Mouse (Mus musculus) retina, postnatal 7 days (tissue): ENCODE measurements around the gene Trib2.

ENCODE experiments used
- DNase-seq: peaks from one replicate; pipeline ENCODE4 v3.0.0-alpha.2; 2012; ENCODE audit warnings: low read depth, low spot score

The Trib2 gene

DNA sequence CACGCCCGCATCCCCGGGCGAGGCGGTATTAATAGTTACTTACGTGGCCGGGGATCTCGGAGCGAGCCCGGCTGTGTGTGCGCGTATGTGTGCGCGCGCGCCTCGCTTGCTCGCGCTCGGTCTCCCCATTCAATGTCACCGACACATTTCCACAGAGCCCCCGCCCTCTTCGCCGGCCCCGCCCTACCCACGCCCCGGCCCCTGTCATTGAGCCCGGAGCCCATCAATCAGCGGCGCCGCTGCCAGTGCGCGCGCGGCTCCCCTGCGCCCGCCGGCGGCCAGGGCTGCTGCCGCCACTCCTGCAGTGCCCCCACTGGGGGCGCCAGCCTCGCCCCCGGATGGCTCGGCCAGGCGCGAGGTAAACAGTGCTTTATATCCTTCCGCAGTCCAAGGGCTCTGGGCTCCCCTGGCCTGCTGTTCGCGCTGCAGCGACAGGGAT is at the start of gene Trib2:
Gene Trib2, minus strand, starts transcription at position 183 of the 439 bp plus-strand sequence.
- peak; percentile 92 for DNase-seq

DNA sequence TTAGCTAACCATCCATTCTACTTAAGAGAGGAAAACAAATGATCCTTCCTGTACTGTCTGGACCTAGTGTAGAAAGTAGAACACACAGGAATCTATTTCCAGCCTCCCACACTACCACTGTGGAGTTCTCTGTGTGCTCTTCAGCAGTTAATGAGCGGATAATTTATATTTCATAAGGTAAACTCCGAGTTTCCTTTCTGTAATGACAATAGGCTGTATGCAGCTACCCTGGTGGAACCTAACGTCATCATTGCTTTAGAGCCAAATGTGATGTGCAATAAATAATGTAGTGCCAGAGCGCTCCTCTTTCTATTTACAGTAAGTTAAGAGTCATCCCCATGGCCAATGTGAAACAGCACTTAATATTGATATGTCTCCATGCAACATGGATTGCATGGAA is 41.3 kb upstream of the Trib2 start:
- no peak for DNase-seq

DNA sequence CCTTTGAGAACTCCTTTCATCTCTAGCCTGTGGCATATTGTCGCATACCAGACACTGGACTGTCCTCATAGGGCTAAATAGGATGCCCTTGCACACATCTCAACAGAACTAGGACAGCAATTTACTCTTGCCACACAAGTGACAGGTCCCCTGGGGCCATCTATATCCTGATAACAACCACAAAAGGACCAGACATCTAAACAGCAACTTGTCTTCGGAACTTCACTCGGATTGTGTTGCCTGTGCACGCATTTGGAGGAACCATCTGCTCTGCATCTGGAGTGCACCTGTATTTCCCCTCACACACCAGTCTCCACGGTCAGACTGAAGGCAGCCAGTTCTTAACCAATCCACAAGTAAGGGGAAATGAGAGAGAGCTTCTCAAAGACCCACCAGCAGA is 39.2 kb upstream of the Trib2 start:
- no peak for DNase-seq

DNA sequence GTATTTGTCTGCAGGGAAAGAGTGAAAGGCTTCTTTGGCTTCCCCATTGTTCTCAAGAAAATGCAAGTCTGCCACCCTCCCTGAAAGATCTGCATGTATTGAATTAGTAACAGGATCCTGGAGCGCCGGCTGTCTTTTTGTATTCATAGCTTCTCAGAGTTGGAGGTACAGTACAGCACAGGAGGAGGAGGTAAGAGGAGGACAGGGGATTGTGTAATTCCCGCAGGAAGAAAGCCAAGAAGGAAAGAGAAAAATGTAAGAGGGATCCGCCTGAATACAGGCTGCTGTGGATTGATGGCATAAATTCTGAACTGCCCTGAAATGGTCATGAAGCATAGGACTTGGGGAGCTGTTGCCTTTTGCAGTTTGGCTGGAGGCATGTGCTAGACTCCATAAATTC is 36.1 kb upstream of the Trib2 start:
- no peak for DNase-seq

DNA sequence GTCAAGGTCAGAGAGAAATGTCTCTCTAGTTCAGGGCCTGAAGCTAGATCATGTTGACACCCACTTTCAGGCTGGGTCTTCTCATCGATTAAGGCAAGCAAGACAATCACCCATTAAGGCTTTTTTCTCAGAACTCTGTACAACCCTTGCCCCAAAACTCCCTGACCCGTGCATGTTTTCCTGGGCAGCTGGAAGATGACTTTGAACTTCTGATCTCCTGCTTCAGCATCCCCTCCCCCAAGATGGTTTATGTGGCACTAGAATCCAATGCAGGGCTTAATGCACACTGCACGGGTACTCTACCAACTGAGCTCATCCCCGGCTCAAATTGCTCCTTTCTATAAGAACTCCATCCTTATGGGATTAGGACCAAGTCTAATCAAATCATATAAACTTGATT is 35.3 kb upstream of the Trib2 start:
- DNase-seq, result no peak

DNA sequence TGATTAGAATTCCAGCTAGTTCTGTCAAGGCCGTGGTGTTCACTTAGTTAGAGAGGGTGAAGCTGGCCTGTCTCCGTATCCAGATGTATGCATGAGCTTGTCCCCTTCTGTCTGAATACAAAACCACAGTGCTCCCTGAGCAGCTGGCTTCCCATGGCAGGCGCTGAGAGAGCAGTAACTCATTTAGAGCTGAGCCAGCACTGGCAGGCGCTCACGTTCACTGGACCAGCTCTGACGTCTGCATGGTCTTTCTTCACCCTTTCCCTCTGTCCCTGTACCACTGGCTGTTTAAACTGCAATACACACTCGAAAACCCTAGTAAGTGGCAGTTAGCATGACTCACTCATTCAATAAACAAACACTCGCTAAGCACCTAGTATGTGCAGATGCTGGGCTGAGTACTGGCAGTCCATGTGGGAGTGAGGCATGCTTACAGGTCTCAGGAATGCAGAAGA is 33.7 kb upstream of the Trib2 start:
- DNase-seq, result no peak

DNA sequence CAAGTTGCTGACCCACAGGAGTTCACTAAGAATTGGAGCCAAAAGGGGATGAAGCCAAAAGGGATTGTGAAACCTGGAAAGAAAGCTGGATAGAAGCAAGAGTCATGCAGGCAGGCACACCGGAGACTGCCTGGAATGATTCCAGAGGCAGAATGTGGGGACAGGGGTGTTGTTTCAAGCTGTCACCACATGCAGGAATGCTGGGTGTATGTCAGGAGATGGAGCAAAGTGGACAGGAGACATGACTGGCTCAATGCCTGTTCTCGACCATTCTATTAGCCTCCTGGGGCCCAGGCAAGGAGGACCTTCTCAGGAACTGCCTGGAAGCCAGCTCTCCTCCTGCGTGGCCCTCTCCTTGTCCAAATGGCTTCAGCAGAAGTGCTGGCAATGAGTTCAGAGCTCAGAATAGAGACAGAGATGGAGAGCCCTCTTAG is 33.2 kb upstream of the Trib2 start:
- DNase-seq, result no peak

DNA sequence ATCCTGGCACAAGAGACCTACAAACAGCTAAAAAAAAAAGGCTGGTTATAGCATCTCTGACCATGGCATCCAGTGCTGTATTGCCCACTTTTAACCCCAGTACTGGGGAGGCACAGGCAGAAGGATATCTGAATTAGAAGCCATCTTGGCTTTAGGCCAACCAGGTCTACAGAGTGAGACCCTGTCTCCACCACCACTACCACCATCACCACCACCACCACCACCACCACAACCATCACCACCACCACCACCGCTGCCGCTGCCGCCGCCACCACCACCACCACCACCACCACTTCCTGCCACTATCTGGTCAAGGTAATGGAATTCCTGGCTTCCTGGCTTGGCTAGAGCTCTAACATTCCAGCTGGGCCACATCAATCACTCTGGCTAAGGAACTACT is 31.7 kb upstream of the Trib2 start:
- DNase-seq, result no peak

DNA sequence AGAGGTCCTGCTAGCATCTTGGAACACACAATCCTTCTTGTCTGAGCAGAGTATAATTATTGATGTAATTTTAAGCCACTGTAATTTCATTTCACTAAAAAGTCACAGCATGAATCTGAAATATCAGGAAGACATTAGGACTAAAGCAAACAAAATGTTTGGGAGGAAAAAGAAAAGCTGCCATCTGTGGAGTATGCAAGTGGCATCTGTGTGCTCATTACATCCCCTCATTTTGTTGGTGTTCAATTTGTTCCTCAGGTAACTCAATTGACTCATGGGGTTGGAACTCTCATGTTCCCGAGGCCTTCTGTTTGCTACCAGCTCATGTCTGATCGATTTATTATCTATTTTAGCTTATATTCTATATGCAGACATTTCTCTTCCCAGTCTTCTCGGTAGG is 28.0 kb upstream of the Trib2 start:
- no peak for DNase-seq

DNA sequence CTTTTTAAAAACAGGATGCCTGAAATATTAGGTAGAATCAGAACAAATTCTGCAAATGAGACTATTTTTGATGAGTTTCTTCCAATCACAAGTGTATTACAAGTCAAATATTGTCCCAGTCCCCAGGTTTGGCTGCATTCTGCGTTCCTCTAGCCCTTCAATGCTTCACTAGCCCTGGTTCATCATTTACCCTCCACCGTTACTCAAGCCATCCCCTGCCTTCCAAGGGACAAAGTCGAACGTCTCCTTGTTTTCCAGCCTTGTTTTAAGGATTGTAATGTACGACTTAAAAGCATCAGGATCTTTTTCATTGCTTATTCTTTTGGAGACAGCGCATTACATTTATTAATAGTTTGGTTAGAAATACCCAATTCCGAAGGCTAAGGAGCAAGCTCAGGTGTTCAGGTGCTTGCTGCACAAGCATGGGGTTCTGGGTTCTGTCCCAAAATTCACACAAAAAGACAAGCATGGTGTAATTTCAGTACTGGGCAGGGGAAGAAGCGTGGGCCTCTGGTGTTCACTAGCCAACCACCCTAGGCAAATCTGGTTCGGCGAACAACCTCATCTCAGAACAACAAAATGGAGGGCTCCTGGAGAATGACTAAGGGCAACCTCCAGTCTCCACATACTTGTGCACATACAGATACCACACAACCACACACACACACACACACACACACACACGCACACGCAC is 24.3 kb upstream of the Trib2 start:
- no peak for DNase-seq

DNA sequence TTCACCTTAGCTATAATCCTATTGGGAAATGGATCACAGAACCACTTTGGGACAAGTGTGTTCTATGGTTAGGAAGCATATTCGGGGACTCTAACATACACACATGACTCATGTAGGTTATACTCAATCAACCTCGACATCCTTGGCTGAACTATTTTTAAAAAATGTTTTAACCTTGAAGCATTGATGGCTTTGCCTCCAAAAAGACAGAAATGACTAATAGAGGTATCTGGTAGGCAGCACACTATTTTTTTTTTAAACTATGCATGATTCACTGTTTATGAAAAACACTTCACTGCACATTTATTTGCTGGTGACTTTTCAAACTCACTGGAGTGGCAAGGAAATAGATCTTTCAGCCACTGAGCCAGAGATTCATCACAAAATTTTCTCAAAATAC is 21.5 kb upstream of the Trib2 start:
- no peak for DNase-seq

DNA sequence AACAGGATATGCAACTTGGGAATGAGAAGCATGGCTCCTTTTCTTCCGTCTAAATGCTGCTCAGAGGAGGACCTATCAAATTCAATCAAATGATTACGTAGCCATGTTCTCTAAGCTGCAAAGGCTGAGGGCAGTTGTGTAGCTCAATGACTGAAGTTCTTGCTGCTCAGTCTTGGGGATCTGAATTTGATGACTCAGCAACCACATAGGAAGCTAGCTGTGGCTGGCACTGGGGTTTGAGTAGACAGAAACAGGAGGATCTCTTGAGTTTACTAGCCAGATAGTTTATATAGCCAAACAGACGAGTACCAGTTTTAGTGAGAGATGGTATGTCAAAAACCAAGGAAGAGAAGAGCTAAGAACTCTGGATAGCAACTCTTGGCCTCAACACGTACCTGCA is 20.8 kb upstream of the Trib2 start:
- DNase-seq, result no peak

DNA sequence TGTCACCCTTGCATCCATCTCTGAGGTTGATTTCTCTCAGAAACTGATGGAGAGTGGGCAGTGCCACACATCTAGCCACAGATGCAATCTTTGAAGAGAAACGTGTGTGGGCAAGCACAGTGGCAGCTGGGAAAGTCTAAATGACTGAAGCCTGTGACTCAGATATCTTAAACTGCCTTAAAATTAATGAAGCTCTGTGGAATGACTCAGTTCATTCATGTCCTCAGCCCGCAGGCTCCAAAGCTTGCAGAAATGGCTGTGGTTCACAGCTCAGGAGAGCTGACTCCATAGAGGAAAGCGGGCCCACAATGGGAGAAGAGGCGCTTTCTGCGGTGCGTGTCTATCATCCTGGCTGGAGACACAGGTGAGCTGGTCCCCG is 15.9 kb upstream of the Trib2 start:
- DNase-seq, result no peak

DNA sequence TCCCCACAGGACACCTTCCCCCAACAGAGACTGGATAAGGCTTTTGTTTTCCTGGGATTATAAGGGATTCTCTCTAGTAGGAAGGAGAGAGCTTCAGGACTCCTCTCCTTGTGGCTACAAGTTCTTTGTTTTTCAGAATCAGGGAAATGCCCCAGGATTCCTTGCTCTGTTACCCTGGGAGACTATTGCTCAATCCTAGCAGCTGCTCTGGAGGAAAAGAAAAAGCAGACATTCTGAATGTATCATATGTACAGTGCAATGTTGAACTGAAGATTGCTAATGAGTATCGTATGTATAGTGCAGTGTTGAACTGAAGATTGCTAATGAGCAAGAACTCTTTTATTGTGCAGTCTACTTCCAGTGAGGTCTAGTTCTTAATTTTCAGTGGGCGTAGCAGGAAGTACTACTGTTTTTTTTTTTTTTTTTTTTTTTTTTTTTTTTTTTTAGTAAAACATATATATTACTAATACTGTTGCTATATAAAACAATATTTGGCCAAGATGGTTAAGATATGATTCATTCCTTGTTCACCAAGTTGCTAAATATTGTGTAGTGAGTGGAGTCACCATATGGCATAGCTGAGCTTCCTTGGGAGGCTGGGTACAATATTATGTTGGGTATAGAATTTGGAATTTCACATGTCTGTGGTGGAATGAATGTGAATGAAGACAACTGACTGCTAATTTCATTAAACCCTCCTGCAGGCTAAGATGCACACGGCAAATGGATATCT is 15.4 kb upstream of the Trib2 start:
- DNase-seq, result no peak

DNA sequence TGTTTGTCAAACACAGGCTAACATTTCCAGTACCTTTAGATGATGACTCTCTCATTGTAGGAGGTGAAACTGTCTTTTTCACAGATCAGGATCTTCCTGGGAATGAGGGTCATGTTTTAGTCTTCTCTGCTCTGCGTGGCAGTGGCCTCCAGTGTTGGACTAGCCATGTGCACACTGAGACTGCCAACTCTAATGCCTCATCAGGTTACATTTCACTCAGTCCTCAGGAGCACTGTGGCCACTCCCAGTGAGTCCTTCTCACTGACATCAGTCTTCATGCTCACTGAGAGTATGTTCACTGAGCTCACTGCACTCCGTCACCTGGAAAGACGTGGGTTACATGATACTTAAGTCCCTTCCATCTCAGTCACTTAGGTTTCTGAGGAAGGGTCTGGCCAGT is 14.0 kb upstream of the Trib2 start:
- no peak for DNase-seq

DNA sequence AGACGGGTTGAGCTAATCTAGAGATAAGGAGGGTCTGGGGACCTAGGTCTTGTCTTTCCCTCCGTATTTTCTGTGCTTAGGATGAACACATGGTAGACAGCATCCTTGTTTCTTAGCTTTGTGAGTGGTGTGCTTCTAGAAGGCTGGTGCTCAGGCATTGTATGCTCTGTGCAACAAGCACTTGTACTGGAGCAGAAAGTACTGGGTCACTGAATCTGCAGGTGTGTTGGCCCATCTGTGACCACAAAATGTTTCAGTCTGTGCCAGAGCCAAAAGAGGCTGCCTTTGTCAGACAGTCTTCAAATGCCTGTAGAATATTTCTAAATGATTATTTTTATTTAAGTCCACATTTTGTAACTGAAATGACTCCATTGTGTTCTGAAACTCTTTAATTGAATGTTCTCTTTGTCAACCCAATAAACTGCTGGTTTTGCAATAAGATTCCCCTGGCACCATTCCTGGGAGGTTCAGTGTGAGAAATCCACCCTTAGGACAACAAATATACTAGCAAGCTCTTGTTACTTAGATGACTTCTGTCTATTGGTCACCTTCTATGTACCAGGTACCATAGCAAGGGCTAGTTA is 12.2 kb upstream of the Trib2 start:
- DNase-seq, result no peak

DNA sequence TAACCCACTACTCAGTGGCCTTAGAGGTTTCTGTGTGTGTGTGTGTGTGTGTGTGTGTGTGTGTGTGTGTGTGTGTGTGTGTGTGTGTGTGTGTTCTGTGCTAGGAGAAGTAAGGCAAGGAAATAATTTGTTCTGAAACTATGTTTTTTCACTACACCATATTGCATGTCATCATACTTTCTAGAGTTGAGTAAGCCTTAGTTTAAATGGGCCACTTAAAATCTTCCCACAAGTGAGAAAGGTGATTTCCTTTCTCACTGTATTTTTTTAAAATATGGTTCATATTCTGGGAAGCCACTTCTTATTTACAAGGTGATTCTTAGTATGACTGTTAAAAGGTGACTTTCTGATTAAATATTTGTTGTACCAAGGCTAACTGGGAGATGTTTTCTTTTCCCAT is 4.3 kb upstream of the Trib2 start:
- DNase-seq, result no peak

DNA sequence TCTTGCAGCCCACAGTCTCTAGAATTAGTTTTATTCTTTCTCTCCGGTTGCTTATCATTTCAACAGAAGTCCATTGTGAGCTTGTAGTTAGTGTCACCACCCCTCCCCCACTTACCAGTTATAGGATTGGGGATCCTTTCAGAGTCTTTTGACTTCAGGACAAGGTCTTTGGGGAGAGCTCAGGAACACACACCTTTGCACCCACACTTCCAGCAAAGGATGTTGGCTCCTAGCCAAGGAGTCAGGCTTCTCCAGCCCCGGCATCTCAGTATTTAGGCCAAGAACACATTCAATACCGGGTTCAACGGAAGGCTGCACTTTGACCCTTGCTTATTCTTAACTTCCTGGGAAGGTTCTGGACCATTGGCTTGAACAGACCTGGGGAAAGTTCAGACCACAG is 643 bp upstream of the Trib2 start:
- no peak for DNase-seq

DNA sequence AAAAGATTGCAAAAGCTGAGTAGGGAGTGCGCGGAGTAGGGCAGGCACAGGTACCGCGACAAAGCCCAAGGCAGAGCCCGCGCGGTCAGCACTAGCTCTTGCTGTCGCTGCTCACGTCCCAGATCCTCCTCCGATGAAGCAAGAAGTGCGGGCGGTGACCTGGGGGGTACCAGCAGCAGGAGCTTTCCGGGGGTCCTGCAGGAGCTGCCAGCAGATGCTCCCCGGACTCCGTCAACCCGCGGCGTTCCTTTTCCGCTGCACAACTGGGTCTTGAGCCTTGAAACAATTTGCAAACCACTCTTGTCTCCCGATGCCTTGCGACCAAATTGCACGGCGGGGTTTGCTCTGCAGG is 492 bp downstream of the Trib2 start:
- DNase-seq, result peak; percentile 38

DNA sequence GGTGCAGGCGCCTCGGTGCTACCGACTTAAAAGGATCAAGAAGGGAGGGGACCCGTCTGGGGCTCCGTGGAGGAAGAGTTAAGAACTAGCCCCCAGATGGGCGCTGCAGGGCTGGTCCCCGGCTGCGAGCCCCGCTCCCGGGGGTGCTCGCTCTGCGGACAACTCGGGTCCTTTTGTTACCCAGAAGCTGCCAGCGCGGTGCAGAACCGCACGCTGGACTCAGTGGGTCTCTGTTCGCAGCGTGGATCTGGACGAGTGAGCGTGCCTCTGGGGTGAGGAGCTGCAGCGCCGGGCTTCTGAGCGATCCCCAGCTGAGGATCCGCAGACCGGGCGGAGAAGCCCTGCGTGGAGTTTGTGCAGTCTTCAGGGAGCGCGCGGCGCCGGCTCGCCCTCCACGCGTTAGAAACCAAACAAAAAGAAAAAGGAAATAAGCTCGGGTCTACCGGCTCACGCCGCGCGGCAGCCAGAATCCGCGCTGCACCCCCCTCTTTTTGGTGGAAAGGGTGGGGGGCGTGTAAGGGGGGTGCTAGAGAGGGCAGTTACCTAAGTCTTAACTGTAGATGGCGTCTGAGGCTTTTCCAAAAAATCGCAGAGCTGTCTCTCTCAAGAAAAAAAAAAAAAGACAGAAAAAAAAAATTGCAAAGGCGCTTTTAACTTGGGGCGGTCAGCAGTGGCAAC is 1.0 kb downstream of the Trib2 start:
- DNase-seq, result peak; percentile 60

DNA sequence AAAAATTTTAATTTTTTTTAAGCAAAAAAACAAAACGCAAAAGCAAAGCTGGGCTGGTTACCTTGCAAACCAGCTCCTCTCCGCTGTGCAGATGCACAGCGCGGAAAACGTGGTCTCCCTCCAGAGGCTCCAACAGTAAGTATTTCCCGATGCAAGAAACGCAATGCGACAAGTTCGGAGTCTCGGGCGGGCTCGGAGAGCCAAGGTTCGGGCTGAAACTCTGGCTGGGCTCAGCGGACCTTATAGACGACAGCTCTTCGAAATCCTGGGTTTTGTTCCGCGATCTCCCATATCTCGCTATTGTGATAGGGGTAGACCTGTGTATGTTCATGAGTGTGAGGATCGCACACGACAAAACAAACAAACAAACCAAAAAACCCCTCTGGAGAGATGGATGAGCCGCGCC is 1.5 kb downstream of the Trib2 start:
- no peak for DNase-seq

DNA sequence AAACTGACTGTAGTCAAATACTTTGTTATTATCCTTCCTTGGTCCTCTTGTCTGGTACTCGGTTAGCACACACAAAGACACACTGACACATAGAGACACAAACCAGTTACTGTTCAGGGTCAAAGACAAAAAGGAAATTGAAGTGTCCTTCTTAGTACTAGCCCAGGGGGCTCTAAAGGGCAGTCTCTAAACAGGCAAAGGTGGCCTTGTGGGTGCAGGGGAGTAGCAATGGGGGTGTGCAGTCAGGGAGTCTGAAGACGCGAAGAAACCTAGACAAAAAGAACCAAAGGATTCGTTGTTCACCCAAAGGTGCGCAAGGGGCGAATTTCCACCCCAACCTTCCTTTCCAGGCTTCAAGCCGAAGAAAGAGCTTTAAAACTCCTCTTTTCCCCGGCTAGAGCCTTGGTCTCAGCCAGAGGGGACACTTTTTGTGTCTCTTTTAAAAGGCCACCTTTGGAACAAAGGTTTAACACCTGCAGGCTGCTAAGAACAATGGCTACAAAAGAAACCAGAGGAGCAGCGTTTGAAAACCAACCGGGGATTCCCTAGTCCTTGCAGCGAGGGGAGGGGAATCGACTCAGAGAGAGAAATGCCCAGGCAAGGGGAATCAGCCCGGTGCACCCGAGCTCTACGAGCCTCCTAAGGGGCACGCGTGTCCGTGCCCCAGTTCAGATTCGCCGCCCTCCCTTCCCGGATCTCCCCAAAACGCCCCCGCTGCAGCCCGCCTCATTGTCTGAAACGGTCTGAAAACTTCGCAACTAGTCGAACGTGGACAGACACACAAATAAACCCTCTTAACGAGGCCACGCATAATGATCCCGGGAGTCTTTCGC is 2.3 kb downstream of the Trib2 start:
- no peak for DNase-seq
